Mouse (Mus musculus) stomach, embryonic 14.5 days (tissue): Measurements from ENCODE around the gene Gm8159. TPM values are rescaled to one million over a fixed set of nuclear protein-coding genes. Genes with fewer than 3 reads are reported as not detected.
"Not testable (repeated sequence)": the region's sequence is repeated elsewhere in the genome, so short reads cannot be mapped to it uniquely, and the experiment has no call there.

Experiments
- ATAC-seq: fragments of 200-750 bp; cut with Nextera tagmentation; 2 replicates; pipeline ENCODE4 v1.8.0; 2017; ENCODE audit warnings: low read depth, moderate TSS enrichment; ENCODE audit not compliant: insufficient number of reproducible peaks, insufficient read depth, low FRiP score
- H3K27ac ChIP-seq: fragments of 300-500 bp; sonication (generic); 2 replicates; pipeline ENCODE4 v1.5.1; 2014; ENCODE audit warnings: mild to moderate bottlenecking, low read length, moderate library complexity, mixed read lengths
- H3K27me3 ChIP-seq: fragments of 300-500 bp; sonication (generic); 2 replicates; pipeline ENCODE4 v1.6.1; 2014; ENCODE audit warnings: low read length, control low read depth, mixed read lengths; ENCODE audit not compliant: control insufficient read depth, insufficient read depth
- H3K36me3 ChIP-seq: fragments of 300-500 bp; sonication (generic); 2 replicates; pipeline ENCODE4 v1.6.1; 2014; ENCODE audit warnings: mild to moderate bottlenecking, control low read depth, low read length, moderate library complexity, mixed read lengths; ENCODE audit not compliant: control insufficient read depth, insufficient read depth
- H3K4me1 ChIP-seq: fragments of 300-500 bp; sonication (generic); 2 replicates; pipeline ENCODE4 v1.6.1; 2014; ENCODE audit warnings: low read length, control low read depth, mixed read lengths; ENCODE audit not compliant: control insufficient read depth, insufficient read depth
- H3K4me2 ChIP-seq: fragments of 300-500 bp; sonication (generic); replicated peaks from 2 replicates; pipeline ENCODE4 v1.6.1; 2014; ENCODE audit warnings: low read depth, low read length, control low read depth
- H3K4me3 ChIP-seq: fragments of 300-500 bp; sonication (generic); 2 replicates; pipeline ENCODE4 v1.5.1; 2014; ENCODE audit warnings: low read depth, low read length, control low read depth
- H3K9ac ChIP-seq: fragments of 300-500 bp; sonication (generic); replicated peaks from 2 replicates; pipeline ENCODE4 v1.6.1; 2014; ENCODE audit warnings: low read depth, mild to moderate bottlenecking, control low read depth, low read length, moderate library complexity, mixed read lengths
- H3K9me3 ChIP-seq: fragments of 300-500 bp; sonication (generic); 2 replicates; pipeline ENCODE4 v1.6.1; 2016; ENCODE audit warnings: low read depth, low read length, control low read depth; ENCODE audit not compliant: control insufficient read depth
- WGBS: fragments of 180-500 bp; shearing (Covaris S2); extraction: QIAGEN DNeasy Blood & Tissue Kit; methylation state at CpG from one replicate; pipeline ENCODE4 v1.1.7; 2014; 5-methylcytosine and 5-hydroxymethylcytosine counted together
- polyA plus RNA-seq: library from polyadenylated mRNA; unstranded; fragments of >200 nt; fragmentation: Nextera tagmentation; extraction: Ambion mirVana; gene quantifications from 2 replicates; pipeline ENCODE4 v1.2.1, GENCODE M21; 2014

Gm8159 gene
- not detected in 2 replicates for polyA plus RNA-seq

DNA sequence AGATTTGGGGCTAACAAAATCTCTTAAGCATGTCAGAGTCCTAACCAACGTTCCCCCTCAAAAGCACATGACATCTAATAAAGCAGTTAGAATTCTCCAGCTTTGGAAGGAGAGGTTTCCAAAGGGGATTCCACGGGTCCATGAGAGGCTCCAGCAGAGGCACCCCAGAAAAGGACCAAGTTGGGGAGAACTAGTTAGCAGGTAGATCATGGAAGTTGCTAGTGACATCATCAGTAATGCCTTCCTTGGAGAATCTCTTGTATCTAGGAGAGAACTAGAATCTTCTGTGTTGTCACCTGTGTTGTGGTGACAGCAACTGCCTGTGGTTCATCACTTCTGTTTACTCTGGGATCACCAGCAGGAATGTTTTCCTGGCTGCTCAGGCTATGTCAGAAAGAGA is at the start of gene Gm8159:
Gm8159 (plus strand) TSS at position 301 of the 400 bp plus-strand sequence.
- not testable (repeated sequence) for H3K4me2 ChIP-seq, H3K27me3 ChIP-seq, H3K4me1 ChIP-seq, H3K9me3 ChIP-seq, H3K9ac ChIP-seq, H3K27ac ChIP-seq, H3K36me3 ChIP-seq, ATAC-seq, H3K4me3 ChIP-seq
- no CpG with 5 or more reads among the region's 2 CpGs for WGBS

DNA sequence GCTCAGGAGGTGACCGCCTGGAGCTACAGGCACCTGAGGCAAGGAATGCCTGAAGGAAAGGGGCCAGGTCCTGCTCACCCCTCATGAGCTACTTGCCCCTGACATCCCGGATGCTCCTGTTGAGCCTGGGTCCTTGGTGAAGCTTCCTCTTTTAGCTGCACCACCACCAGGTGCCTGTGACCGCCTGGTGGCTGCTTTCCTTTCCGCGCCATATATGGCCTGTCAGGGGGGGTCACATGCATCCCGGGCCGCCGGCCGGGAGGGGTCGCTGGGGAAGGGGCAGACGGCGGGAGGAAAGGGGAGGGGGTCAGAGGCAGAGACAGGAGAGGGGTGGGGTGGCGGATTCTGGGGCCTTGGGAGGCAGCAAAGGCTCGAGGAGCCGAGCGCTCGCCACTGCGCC is 17.2 kb downstream of the Gm8159 start:
- H3K4me2 ChIP-seq: not testable (repeated sequence)

DNA sequence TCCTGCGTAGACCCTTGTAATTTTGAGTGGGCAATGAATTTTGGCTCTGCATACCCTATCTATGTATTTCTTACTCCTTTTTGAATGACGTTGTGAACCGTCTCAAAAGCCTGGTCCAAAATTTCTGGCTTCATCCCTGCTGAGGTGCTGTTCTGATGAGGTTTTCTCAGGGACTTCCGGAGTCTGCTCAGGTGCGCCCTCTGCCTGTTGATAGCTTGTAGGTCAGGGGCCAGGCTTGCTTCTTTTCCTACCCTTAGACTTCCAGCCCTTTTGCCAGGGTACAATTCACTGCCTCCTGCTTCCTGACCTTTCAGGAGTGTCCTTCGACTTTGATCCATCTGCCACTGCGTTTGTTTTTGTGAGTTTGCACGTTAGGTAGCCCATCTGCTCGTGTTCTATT is 18.2 kb downstream of the Gm8159 start:
- H3K4me3 ChIP-seq, H3K27me3 ChIP-seq, H3K4me1 ChIP-seq, H3K4me2 ChIP-seq, H3K27ac ChIP-seq, H3K36me3 ChIP-seq, ATAC-seq, H3K9me3 ChIP-seq, H3K9ac ChIP-seq: not testable (repeated sequence)
- WGBS: 8% methylated on average over 2 of the region's 9 CpGs

More for the DNA sequence above, 17.2 kb downstream of the Gm8159 start:
- not testable (repeated sequence) for H3K9me3 ChIP-seq, H3K27me3 ChIP-seq, H3K36me3 ChIP-seq, H3K4me1 ChIP-seq, H3K9ac ChIP-seq, H3K27ac ChIP-seq, ATAC-seq
- WGBS: 4% methylated on average over 16 of the region's 18 CpGs
- 0 out of 2 replicates have a peak overlapping the region, but pooled peaks have one; percentile 9 for H3K4me3 ChIP-seq

DNA sequence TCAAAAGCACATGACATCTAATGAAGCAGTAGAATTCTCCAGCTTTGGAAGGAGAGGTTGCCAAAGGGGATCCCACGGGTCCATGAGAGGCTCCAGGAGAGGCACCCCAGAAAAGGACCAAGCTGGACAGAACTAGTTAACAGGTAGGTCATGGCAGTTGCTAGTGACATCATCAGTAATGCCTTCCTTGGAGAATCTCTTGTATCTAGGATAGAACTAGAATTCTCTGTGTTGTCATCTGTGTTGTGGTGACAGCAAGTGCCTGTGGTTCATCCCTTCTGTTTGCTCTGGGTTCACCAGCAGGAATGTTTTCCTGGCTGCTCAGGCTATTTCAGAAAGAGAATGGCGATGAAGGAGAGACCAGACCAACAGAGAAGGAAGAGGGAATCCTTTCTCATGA is 31.7 kb downstream of the Gm8159 start, which contains the start of gene Gm3239:
Gm3239 (plus strand) TSS at position 301 of the 400 bp plus-strand sequence.
- not testable (repeated sequence) for H3K9ac ChIP-seq, H3K4me1 ChIP-seq, H3K4me3 ChIP-seq, H3K36me3 ChIP-seq, H3K4me2 ChIP-seq, H3K9me3 ChIP-seq, ATAC-seq, H3K27me3 ChIP-seq, H3K27ac ChIP-seq
- no CpG with 5 or more reads among the region's 2 CpGs for WGBS

Other genes with a start within 250 kb of the Gm8159 start
- gene Gm3159, start 234.8 kb upstream of the Gm8159 start, polyA plus RNA-seq: not detected in 2 replicates
- 0.22 and 0.30 TPM in 2 replicates for gene Gm3164, start 216.9 kb upstream of the Gm8159 start, polyA plus RNA-seq
- not detected in 2 replicates for gene Gm3173, start 201.4 kb upstream of the Gm8159 start, polyA plus RNA-seq
- gene Gm3182, start 150.6 kb upstream of the Gm8159 start, polyA plus RNA-seq: not detected in 2 replicates
- not detected in 2 replicates for gene Gm3047, start 76.9 kb upstream of the Gm8159 start, polyA plus RNA-seq
- gene Gm3239, start 31.8 kb downstream of the Gm8159 start, polyA plus RNA-seq: not detected in 2 replicates
- not detected in 2 replicates for gene Gm7876, start 76.9 kb downstream of the Gm8159 start, polyA plus RNA-seq
- gene Gm3252, start 94.4 kb downstream of the Gm8159 start, polyA plus RNA-seq: 0.27 TPM in 1 of 2 replicates, not detected in the other
- not detected in 2 replicates for gene Gm9602, start 144.0 kb downstream of the Gm8159 start, polyA plus RNA-seq
- not detected in 2 replicates for gene Gm3269, start 205.8 kb downstream of the Gm8159 start, polyA plus RNA-seq
- gene Gm3264, start 223.2 kb downstream of the Gm8159 start, polyA plus RNA-seq: 0.52 TPM in 1 of 2 replicates, not detected in the other